Mouse (Mus musculus): ENCODE results near the gene Akap8l.

Akap8l gene

DNA sequence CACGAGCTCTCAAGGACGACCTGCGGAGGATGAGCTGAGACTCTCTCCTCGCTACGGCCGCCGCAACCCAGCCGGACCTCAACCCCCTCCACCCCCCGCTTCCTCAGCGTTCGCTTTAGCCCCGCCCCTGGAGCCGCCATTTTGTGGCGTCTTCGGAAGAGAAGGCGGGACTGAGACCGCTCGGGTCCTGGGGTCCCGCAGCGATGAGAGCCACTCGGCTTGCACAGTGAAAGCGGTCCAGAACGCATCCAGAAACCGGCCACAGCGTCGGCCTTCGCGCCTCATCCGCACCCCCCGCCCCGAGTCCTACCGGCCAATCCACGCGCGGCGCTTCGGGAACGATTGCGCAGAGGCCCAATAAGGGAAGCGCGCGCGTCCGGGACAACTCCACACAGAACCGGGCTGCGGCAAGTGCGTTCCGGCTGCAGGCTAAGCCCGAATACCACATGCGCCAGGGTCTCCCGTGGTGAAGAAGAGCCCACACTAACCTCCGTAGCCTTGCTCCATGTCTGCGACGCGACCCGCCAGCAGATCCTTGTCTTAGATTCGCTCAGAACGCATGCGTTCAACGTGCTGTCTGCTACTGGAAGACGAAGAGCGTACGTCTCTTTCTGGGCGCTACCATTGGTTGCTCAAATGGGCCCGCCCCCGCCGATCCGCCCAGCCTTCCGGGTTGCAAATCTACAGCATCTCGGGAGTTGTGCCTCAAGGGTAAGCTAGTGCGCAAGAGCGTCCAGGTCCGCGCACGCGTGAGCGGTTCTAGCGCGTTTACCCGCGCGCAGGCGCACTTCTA lies 29.6 kb downstream of the Akap8l start, which contains the start of gene Akap8:
TSS of gene Akap8 (minus strand) at position 642 of the 793 bp plus-strand sequence.
- DNase-seq (ENCODE audit: low spot score in 2 of 2), result peak; percentile 99

- no peak for DNase-seq (ENCODE audit: low spot score in 2 of 2)
Observed at GRCm38 (mm10) chr17:32319950-32320349, 30.5 kb downstream of the Akap8l start.

- no peak for DNase-seq (ENCODE audit: low spot score in 2 of 2)
Observed at GRCm38 (mm10) chr17:32317708-32318107, 32.7 kb downstream of the Akap8l start.

DNA sequence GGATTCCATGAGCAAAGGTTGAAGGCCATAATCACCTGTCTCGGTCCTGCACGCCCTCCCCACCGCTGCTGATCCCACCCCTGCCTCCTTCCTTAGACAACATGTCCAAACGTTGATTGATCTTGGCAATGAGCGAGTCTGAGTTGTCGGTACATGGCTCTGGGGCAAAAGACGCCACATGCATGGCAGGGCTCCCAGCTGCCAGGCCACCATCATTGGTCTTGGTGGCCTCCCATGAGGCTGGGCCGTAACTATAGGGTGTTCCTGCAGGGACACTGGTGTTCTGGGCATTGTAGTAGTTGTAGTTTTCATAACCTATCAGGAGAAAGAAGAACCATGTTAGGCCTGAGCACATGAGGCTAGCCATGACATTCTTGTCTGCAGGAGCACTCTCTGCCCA lies 33.4 kb downstream of the Akap8l start:
- DNase-seq (ENCODE audit: low spot score in 2 of 2), result no peak

GRCm38 (mm10) chr17:32315560-32315959 lies 34.8 kb downstream of the Akap8l start:
- no peak for DNase-seq (ENCODE audit: low spot score in 2 of 2)

- DNase-seq (ENCODE audit: low spot score in 2 of 2), result no peak
Observed at GRCm38 (mm10) chr17:32313892-32314291, 36.5 kb downstream of the Akap8l start.

DNA sequence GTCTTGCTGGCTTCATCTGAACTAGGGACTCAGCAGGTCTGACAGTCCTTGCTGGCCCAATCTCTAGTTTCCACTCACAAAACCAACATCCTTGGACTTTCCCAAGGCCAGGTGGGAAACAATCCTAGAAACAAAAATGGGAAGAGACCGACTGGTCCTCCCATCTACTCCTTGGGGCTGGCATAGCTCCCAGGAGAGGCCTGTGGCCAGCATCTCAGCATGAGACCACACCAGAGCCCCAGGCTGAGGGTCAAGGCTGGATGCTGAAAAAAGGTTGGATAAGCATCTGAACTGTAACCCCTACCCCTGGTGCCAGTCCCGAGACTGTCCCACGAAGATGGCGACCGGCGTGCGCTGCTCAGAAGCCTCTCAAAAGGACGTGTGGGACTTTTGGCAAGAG lies 37.6 kb downstream of the Akap8l start:
- DNase-seq (ENCODE audit: low spot score in 2 of 2), result no peak

DNA sequence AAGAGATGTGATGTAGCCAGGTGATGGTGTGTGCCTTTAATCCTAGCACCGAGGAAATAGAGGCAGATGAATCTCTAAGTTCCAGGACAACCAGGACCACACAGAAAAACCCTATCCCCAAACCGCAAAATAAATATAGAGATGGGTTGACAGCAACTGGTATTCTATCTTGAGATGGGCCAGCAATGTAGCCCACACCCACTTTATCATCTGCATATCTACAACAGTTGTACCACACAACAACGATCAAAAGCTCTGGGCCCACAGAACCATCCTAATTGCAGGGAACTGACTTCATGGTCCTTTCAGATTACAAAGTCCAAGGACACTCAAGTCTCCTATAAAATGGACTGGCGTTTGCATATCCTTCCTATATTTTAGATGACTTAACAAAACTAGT lies 42.4 kb downstream of the Akap8l start:
- DNase-seq (ENCODE audit: low spot score in 2 of 2), result no peak

- DNase-seq (ENCODE audit: low spot score in 2 of 2), result no peak
Observed at GRCm38 (mm10) chr17:32298125-32298524, 52.3 kb downstream of the Akap8l start.

- DNase-seq (ENCODE audit: low spot score in 2 of 2), result no peak
Observed at GRCm38 (mm10) chr17:32295901-32296300, 54.5 kb downstream of the Akap8l start.

DNA sequence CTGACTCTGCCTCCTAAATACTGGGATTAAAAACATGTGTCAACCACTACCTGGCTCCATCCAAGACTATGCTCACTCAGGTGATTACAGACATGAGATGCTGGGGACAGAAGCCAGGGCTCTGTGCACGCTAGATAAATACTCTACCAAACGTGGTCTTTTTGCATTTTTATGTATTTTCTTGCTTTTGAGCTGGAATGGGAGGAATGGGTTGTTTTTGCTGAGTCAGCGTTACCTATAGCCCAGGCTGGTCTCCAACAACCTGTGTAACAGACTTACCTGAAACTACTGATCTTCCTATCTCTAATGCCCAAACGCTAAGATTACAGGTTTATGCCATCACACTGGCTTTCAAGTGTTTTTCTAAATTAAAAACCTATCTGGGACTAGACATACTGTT lies 55.2 kb downstream of the Akap8l start:
- no peak for DNase-seq (ENCODE audit: low spot score in 2 of 2)

DNA sequence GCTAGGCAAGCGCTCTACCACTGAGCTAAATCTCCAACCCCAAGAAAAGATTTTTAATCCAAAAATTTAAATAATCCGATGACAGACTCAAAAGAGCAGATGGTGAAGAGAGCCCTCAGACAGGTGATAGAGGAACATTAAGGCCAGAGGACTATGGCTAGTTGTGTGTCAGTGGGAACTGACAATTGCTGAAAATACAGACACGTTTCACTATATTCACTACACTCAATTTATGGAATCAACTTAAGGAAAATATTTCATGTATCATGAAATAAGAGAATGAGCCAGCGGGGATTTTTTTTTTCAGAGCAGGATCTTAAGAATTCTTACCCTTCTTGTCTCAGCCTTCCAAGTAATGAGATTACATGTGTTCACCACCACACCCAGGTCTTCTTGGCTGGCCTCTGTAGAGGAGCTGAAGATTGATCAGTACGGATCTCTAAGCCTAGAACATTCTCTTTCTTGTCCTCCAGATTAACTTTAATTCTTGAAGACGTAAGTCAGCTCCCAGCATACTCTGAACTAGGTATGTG lies 65.2 kb downstream of the Akap8l start:
- DNase-seq (ENCODE audit: low spot score in 2 of 2), result no peak

DNA sequence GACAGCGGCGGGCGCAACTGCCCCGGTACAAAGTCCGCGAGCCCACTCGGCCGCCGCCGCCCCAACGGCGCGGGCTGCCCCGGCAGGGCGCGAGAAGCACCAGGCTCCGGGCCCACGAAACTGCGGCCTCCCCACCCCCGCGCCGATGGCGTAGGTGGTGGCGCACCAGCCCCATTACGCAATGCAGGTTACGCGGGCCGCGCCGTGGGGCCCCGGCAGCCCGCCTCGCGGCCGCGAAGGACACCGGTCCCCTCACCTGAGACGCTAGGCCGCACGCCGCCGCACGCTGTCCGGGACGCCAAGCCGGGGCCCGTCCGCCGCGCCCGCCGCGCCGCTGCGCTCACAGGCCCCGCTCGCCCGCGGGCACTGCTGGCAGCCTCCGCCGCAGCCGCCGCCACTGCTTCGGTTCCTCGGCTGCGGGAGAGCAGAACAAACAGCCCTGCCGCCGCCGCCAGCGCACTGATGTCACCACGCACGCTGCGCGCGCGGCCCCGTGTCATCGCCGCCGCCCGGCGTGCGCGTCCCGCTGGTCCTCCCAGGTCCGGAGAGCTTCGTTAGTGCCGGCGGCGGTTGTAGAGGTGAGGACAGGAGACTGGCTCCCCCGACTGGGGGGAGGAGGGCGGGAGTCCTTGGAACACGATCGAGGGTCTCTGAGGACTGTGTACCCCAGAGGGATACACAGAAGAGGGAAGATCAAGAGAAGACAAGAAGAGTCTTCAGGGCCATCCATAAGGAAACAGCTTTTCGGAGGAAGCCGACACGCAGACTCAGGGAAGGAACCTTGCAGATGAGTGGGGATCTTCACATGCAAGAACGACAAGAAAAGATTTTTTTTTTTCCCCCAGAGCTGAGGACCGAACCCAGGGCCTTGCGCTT lies 65.9 kb downstream of the Akap8l start, which contains the start of gene Brd4:
TSS of gene Brd4 (minus strand) at position 461 of the 876 bp plus-strand sequence.
- peak; percentile 95 for DNase-seq (ENCODE audit: low spot score in 2 of 2)

- DNase-seq (ENCODE audit: low spot score in 2 of 2), result peak; percentile 67 to 69
Observed at GRCm38 (mm10) chr17:32283771-32284221, 66.6 kb downstream of the Akap8l start.

DNA sequence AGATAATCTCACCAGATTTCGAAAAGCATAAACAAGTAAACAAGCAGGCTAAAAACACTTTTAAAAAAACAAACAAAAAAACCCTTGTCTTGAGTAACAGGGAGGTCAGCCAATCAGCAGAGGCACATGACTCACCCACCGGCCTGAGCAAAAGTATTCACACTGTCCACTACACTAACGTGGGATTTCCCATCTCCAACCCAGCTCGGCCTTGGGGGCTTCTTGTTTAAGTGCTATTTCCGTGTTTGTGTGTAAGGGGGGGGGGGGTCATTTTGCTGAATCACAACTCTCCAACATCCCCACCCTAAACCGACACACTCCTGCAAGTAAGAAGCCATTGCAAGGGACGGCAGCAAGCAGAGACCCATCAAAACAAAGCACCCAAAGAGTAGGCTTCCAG lies 67.1 kb downstream of the Akap8l start:
- no peak for DNase-seq (ENCODE audit: low spot score in 2 of 2)

GRCm38 (mm10) chr17:32281611-32282310 lies 68.6 kb downstream of the Akap8l start:
- no peak for DNase-seq (ENCODE audit: low spot score in 2 of 2)

GRCm38 (mm10) chr17:32281126-32281525 lies 69.3 kb downstream of the Akap8l start:
- DNase-seq (ENCODE audit: low spot score in 2 of 2), result no peak

- DNase-seq (ENCODE audit: low spot score in 2 of 2), result no peak
Observed at GRCm38 (mm10) chr17:32280575-32280974, 69.8 kb downstream of the Akap8l start.

- no peak for DNase-seq (ENCODE audit: low spot score in 2 of 2)
Observed at GRCm38 (mm10) chr17:32277201-32277600, 73.2 kb downstream of the Akap8l start.

- DNase-seq (ENCODE audit: low spot score in 2 of 2), result no peak
Observed at GRCm38 (mm10) chr17:32275568-32275967, 74.8 kb downstream of the Akap8l start.

All from right cerebral cortex, postnatal 10 days (tissue).